ENCODE assay signal across 9 mouse cellular contexts in the genomic region with DNA sequence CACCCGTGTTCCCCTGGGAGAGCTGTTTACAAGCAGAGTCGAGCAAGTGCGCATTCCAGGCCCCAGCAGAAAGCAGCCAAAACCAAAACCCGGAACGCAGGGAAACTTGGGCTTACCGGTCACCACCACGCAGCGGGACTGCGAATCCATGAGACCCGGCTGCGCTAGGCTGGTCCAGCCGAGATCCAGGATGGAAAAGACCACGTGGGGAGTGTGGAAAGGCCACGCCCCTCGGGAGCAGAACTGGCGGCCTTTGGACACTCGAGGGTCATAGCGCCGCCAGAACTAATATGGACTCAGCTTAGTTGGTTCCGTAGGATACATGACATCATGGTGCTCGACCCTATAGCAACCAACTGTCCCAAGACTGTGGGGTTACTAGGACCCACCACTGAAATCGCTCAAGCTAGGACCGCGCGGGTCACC. TPM values are rescaled to one million over a fixed set of nuclear protein-coding genes. Genes with fewer than 3 reads are reported as not detected.
A peak's percentile ranks its signal among the peaks of the same experiment; 100 is the strongest.
DNase-seq lines count a peak whose midpoint lies in the region; ATAC-seq and TF ChIP-seq lines count a peak whose summit lies in the region.
"Had no signal": no experiment of that assay in that cellular context is flagged by ENCODE, and none has a peak within 500 bp of the region (broad histone marks: within the 10 kb centered on the region; RNA-seq: fewer than 3 reads in every experiment).

A gene (minus strand): TSS at position 206 of the 426 bp plus-strand sequence.

- H3K36me3 ChIP-seq in hindbrain, postnatal 0 days (ENCODE audit: insufficient read depth, low read length), result no peaks in the 10 kb centered on the region
- no peaks in the 10 kb centered on the region for H3K36me3 ChIP-seq in midbrain, postnatal 0 days (ENCODE audit: insufficient read depth, low read length)
- H3K36me3 ChIP-seq: G1E had no signal

- H3K9ac ChIP-seq in hindbrain, postnatal 0 days (replicated peaks; ENCODE audit: low read length), result no peak within 1 kb of the TSS
- H3K9ac ChIP-seq in midbrain, postnatal 0 days (replicated peaks; ENCODE audit: low read length, poor library complexity, severe bottlenecking), result no peak within 1 kb of the TSS

- 10% methylated on average over 25 of the region's 25 CpGs for WGBS in hindbrain, postnatal 0 days
- 7% methylated on average over 25 of the region's 25 CpGs for WGBS in midbrain, postnatal 0 days

- peak within 1 kb of the TSS; percentile 27 for H3K4me3 ChIP-seq in hindbrain, postnatal 0 days (ENCODE audit: low read length)
- H3K4me3 ChIP-seq in midbrain, postnatal 0 days (ENCODE audit: low read depth, low read length), result peak within 1 kb of the TSS; percentile 32

- no peak for TF ChIP-seq CTCF in brain, embryonic 14.5 days (IDR thresholded peaks at IDR 0.05; ENCODE audit: borderline replicate concordance, extremely low read depth, insufficient read depth, insufficient read length)
- TF ChIP-seq CTCF in hindbrain, postnatal 0 days (IDR thresholded peaks at IDR 0.05; ENCODE audit: low read depth), result no peak
- TF ChIP-seq CTCF in midbrain, postnatal 0 days (IDR thresholded peaks at IDR 0.05), result no peak

- DNase-seq in layer of hippocampus, adult 11-12 months (ENCODE audit: low spot score), result peak; percentile 28
- no peak for DNase-seq in layer of hippocampus, adult 9-10 months (ENCODE audit: low spot score)
- DNase-seq in brain, embryonic 14.5 days (ENCODE audit: low read depth), result peak; percentile 47
- peak; percentile 60 for DNase-seq in gastrocnemius, postnatal 25 days
- peak; percentile 61 for DNase-seq in hindbrain, postnatal 0 days (ENCODE audit: low spot score)
- peak; percentile 17 for DNase-seq in liver
- peak; percentile 56 for DNase-seq in midbrain, postnatal 0 days (ENCODE audit: low spot score)
- peak; percentile 26 to 68 for DNase-seq in urinary bladder, postnatal 4 days (ENCODE audit: low spot score in 2 of 2)

- H3K27me3 ChIP-seq in hindbrain, postnatal 0 days (ENCODE audit: insufficient read depth, low read length), result no peaks in the 10 kb centered on the region
- H3K27me3 ChIP-seq in midbrain, postnatal 0 days (ENCODE audit: insufficient read depth, low read length), result no peaks in the 10 kb centered on the region

- no peak within 1 kb of the TSS for H3K27ac ChIP-seq in hindbrain, postnatal 0 days
- H3K27ac ChIP-seq in midbrain, postnatal 0 days (ENCODE audit: low read depth, low read length), result no peak within 1 kb of the TSS

- H3K9me3 ChIP-seq in hindbrain, postnatal 0 days (ENCODE audit: low read length), result no peaks in the 10 kb centered on the region
- H3K9me3 ChIP-seq in midbrain, postnatal 0 days (ENCODE audit: low read length), result no peaks in the 10 kb centered on the region

- H3K4me2 ChIP-seq in hindbrain, postnatal 0 days (ENCODE audit: low read depth, low read length), result peak within 1 kb of the TSS; percentile 59
- H3K4me2 ChIP-seq in midbrain, postnatal 0 days (ENCODE audit: low read depth, low read length, poor library complexity, severe bottlenecking), result peak within 1 kb of the TSS; percentile 61

- ATAC-seq in hindbrain, postnatal 0 days, result peak; percentile 75
- ATAC-seq in midbrain, postnatal 0 days (ENCODE audit: low FRiP score), result peak; percentile 68

- peaks cover 6% of the 10 kb centered on the region for H3K4me1 ChIP-seq in hindbrain, postnatal 0 days (ENCODE audit: insufficient read depth, low read length)
- H3K4me1 ChIP-seq in midbrain, postnatal 0 days (ENCODE audit: insufficient read depth, low read length), result no peaks in the 10 kb centered on the region; the same call in 1 of the 2 replicates

- no peak for TF ChIP-seq POLR2A in brain, embryonic 14.5 days (IDR thresholded peaks at IDR 0.05; ENCODE audit: borderline replicate concordance, extremely low read depth, insufficient read depth, insufficient read length, poor library complexity, severe bottlenecking)

RNA-seq across cellular contexts. Expression of the gene that starts here (rescaled TPM):
- 0.14 and 0.41 TPM in 2 replicates for polyA plus RNA-seq in brain, embryonic 14.5 days (2012; rRNA removed)
- total RNA-seq in gastrocnemius, postnatal 25 days (2021), result 1 to 10 TPM; 4.4 to 5.0 TPM
- total RNA-seq in hindbrain, postnatal 0 days (2014; rRNA removed), result 0.68 TPM in 1 of 2 replicates, not detected in the other
- polyA plus RNA-seq in hindbrain, postnatal 0 days (2015; fragmentation: Nextera tagmentation; extraction: Ambion mirVana), result 0.24 TPM in 1 of 2 replicates, not detected in the other
- 1.2 TPM in 1 of 2 replicates, not detected in the other for total RNA-seq in midbrain, postnatal 0 days (2014; rRNA removed)
- polyA plus RNA-seq in midbrain, postnatal 0 days (2015; fragmentation: Nextera tagmentation; extraction: Ambion mirVana), result not detected in 2 replicates
- total RNA-seq: G1E had no signal

Comparison
In these comparisons a context has a peak if more than half of its experiments do, and no peak if none do; other contexts are left out.
1. Peak in DNase-seq in brain, embryonic 14.5 days; RNA of the gene not detected or under 1 TPM.
2. Peak in DNase-seq, ATAC-seq, H3K4me3 ChIP-seq and H3K4me2 ChIP-seq in hindbrain, postnatal 0 days; RNA of the gene not detected or under 1 TPM.